Mouse (Mus musculus) brain, embryonic 14.5 days (tissue): Measurements from ENCODE around the gene Ankmy2. TPM values are rescaled to one million over a fixed set of nuclear protein-coding genes. Genes with fewer than 3 reads are reported as not detected.

Experiments used
- DNase-seq: peaks from one replicate; pipeline ENCODE4 v3.0.0-alpha.2; 2011; ENCODE audit warnings: low read depth
- CTCF ChIP-seq: fragments of 200-500 bp; IDR thresholded peaks from 2 replicates; pipeline ENCODE4 v1.5.1; 2012; ENCODE audit warnings: inconsistent platforms, mild to moderate bottlenecking, moderate library complexity, borderline replicate concordance; ENCODE audit not compliant: insufficient read depth, insufficient read length; ENCODE audit errors: extremely low read depth
- POLR2A ChIP-seq: fragments of 200-500 bp; IDR thresholded peaks from 2 replicates; pipeline ENCODE4 v1.6.1; 2012; ENCODE audit warnings: mild to moderate bottlenecking, inconsistent platforms, borderline replicate concordance; ENCODE audit not compliant: poor library complexity, insufficient read depth, insufficient read length, severe bottlenecking; ENCODE audit errors: extremely low read depth
- polyA plus RNA-seq: library from polyadenylated mRNA; depleted of rRNA; stranded (reverse); fragments of >200 nt; gene quantifications from 2 replicates; pipeline ENCODE4 v1.2.3, GENCODE M21; 2012

Gene Ankmy2
- polyA plus RNA-seq, 1 experiment: 39.5 TPM

GRCm38 (mm10) chr12:36134111-36134510 is 22.8 kb upstream of the Ankmy2 start:
- TF ChIP-seq CTCF (no peak), POLR2A (no peak)
- DNase-seq: no peak

- no peak for TF ChIP-seq POLR2A
- no peak for TF ChIP-seq CTCF
- no peak for DNase-seq
Observed at GRCm38 (mm10) chr12:36135409-36135808, 21.5 kb upstream of the Ankmy2 start.

GRCm38 (mm10) chr12:36136285-36136684 is 20.6 kb upstream of the Ankmy2 start:
- no peak for DNase-seq
- no peak for TF ChIP-seq POLR2A
- TF ChIP-seq CTCF: no peak

GRCm38 (mm10) chr12:36137192-36137591 is 19.7 kb upstream of the Ankmy2 start:
- no peak for DNase-seq
- TF ChIP-seq POLR2A: no peak
- TF ChIP-seq CTCF: no peak

- TF ChIP-seq CTCF: no peak
- TF ChIP-seq POLR2A: no peak
- peak; percentile 37 for DNase-seq
Observed at GRCm38 (mm10) chr12:36140401-36140800, 16.5 kb upstream of the Ankmy2 start.

GRCm38 (mm10) chr12:36146230-36147011 is 10.5 kb upstream of the Ankmy2 start:
- no peak for DNase-seq
- no peak for TF ChIP-seq POLR2A
- no peak for TF ChIP-seq CTCF

- peak; percentile 72 for DNase-seq
- no peak for TF ChIP-seq CTCF
- TF ChIP-seq POLR2A: no peak
Observed at GRCm38 (mm10) chr12:36150265-36150664, 6.6 kb upstream of the Ankmy2 start.

GRCm38 (mm10) chr12:36150737-36151136 is 6.2 kb upstream of the Ankmy2 start:
- peak; percentile 26 for DNase-seq
- TF ChIP-seq POLR2A (no peak), CTCF (no peak)

- no peak for TF ChIP-seq CTCF
- no peak for TF ChIP-seq POLR2A
- DNase-seq: peak; percentile 66
Observed at GRCm38 (mm10) chr12:36155141-36155641, 1.7 kb upstream of the Ankmy2 start.

GRCm38 (mm10) chr12:36156101-36156636 is 745 bp upstream of the Ankmy2 start:
- DNase-seq: no peak
- TF ChIP-seq CTCF (no peak), POLR2A (no peak)

GRCm38 (mm10) chr12:36157304-36157637 is 357 bp downstream of the Ankmy2 start:
- TF ChIP-seq POLR2A (no peak), CTCF (no peak)
- DNase-seq: no peak
